Mouse (Mus musculus) ES-E14 (cell line): Measurements from ENCODE around the gene Tcstv3. TPM values are rescaled to one million over a fixed set of nuclear protein-coding genes. Genes with fewer than 3 reads are reported as not detected.
"Not testable (repeated sequence)": the region's sequence is repeated elsewhere in the genome, so short reads cannot be mapped to it uniquely, and the experiment has no call there.

ENCODE experiments used
- DNase-seq: peaks from one replicate; pipeline ENCODE4 v3.0.0-alpha.2; 2013; ENCODE audit warnings: low read depth, low spot score
- H3K27ac ChIP-seq: 2 replicates; pipeline ENCODE4 v1.5.1; 2012; ENCODE audit warnings: low read depth, mild to moderate bottlenecking, low read length, moderate library complexity, mixed read lengths; ENCODE audit not compliant: poor library complexity, insufficient read depth, severe bottlenecking
- H3K36me3 ChIP-seq: 2 replicates; pipeline ENCODE4 v1.6.1; 2012; ENCODE audit warnings: mild to moderate bottlenecking, low read length, moderate library complexity, mixed read lengths; ENCODE audit not compliant: control insufficient read depth, poor library complexity, insufficient read depth, severe bottlenecking
- H3K4me1 ChIP-seq, 2 experiments: fragments of 150-350 bp in 1 of 2; sonication (generic) in 1 of 2; 2 replicates each; pipeline ENCODE4 v1.6.1; 2012; ENCODE audit warnings: low read length in 2 of 2, mild to moderate bottlenecking in 1 of 2, mixed read lengths in 1 of 2; ENCODE audit not compliant: control insufficient read depth in 2 of 2, insufficient read depth in 2 of 2, poor library complexity in 1 of 2
- H3K4me3 ChIP-seq, 2 experiments: fragments of 150-350 bp in 1 of 2; sonication (generic) in 1 of 2; 2 replicates each; pipeline ENCODE4 v1.5.1; 2012; ENCODE audit warnings: low read length in 2 of 2, low read depth in 1 of 2, mild to moderate bottlenecking in 1 of 2, mixed read lengths in 1 of 2; ENCODE audit not compliant: insufficient read depth in 1 of 2, poor library complexity in 1 of 2, severe bottlenecking in 1 of 2
- H3K9ac ChIP-seq: 2 replicates; pipeline ENCODE4 v1.6.1; 2012; ENCODE audit warnings: low read depth, mild to moderate bottlenecking, low read length, mixed read lengths; ENCODE audit not compliant: poor library complexity, insufficient read depth, severe bottlenecking
- H3K9me3 ChIP-seq: fragments of 150-350 bp; sonication (generic); 2 replicates; pipeline ENCODE4 v1.6.1; 2012; ENCODE audit warnings: low read depth, mild to moderate bottlenecking, low read length; ENCODE audit not compliant: control insufficient read depth, insufficient read depth
- CHD2 ChIP-seq: IDR thresholded peaks from 2 replicates; pipeline ENCODE4 v1.6.1; 2014; ENCODE audit warnings: mild to moderate bottlenecking, low read depth, low read length, inconsistent platforms
- HCFC1 ChIP-seq: IDR thresholded peaks from 2 replicates; pipeline ENCODE4 v1.6.1; 2012; ENCODE audit warnings: low read length, inconsistent platforms, borderline replicate concordance; ENCODE audit not compliant: insufficient read depth
- MAFK ChIP-seq: IDR thresholded peaks from 2 replicates; pipeline ENCODE4 v1.6.1; 2014; ENCODE audit warnings: mild to moderate bottlenecking, low read depth, low read length, inconsistent platforms; ENCODE audit not compliant: insufficient read depth
- ZC3H11A ChIP-seq: IDR thresholded peaks from 2 replicates; pipeline ENCODE4 v1.6.1; 2012; ENCODE audit warnings: low read depth, mild to moderate bottlenecking, inconsistent platforms, low read length, borderline replicate concordance
- ZNF384 ChIP-seq: IDR thresholded peaks from 2 replicates; pipeline ENCODE4 v1.6.1; 2012; ENCODE audit warnings: low read depth, low read length, inconsistent platforms
- in situ Hi-C, 2 experiments: fragments of 600-800 bp; cut with MboI; formaldehyde crosslinking; loops; one replicate each; pipeline ENCODE4 v1.15.1; 2025; ENCODE audit warnings: low sequenced_read_pairs in 2 of 2, inconsistent platforms in 1 of 2; ENCODE audit not compliant: unreplicated experiment in 2 of 2
- total RNA-seq: library from RNA; depleted of rRNA; stranded (reverse); fragments of 300-350 nt; gene quantifications from 2 replicates; pipeline ENCODE4 v1.2.3, GENCODE M21; 2012; rRNA removed

Tcstv3 gene
- 8.7 and 15.2 TPM in 2 replicates for total RNA-seq

DNA sequence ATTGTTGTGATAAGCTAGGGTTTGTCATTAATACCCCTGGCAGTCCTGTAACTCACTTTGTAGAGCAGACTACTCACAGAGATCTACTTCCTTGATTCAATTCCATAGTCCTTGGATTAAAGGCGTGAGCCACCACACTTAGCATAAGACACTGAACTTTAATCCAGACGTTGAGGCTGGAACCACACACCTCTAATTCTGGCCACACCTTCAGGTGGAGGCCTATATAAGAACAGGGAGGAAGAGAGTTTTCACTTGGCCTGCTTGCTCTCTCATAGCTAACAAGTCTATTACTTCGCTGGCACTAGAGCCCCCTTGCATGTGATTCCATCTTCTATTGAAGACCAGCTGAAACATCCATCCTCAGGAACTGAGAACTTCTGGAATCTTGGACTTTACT is at the start of gene Tcstv3:
Gene Tcstv3 (plus strand): TSS at position 301 of the 400 bp plus-strand sequence.
- DNase-seq, H3K36me3 ChIP-seq, H3K9ac ChIP-seq, H3K4me3 ChIP-seq, H3K27ac ChIP-seq, in situ Hi-C loops, H3K4me1 ChIP-seq, H3K9me3 ChIP-seq: not testable (repeated sequence)

DNA sequence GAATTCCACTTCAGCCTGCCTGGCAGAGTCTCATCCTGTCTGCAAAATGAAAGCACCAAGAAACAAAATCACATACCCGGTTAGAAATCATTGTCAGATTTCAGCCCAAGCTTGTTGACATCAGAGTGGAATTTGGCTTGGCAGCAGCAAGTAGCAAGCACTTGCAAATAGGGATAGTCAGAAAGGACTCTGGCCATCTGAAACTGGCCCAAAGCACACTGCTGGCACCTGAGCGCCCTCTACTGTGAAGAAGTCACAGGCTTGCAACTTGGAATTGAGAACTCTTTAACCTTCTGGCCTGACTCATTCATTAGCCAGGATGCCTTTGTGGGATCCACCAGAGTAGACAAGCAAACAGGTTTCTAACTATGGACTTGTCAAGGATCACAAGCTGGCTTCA is 38.8 kb upstream of the Tcstv3 start:
- H3K4me1 ChIP-seq, H3K4me3 ChIP-seq, H3K27ac ChIP-seq, in situ Hi-C loops, H3K36me3 ChIP-seq, DNase-seq, H3K9ac ChIP-seq, H3K9me3 ChIP-seq: not testable (repeated sequence)

DNA sequence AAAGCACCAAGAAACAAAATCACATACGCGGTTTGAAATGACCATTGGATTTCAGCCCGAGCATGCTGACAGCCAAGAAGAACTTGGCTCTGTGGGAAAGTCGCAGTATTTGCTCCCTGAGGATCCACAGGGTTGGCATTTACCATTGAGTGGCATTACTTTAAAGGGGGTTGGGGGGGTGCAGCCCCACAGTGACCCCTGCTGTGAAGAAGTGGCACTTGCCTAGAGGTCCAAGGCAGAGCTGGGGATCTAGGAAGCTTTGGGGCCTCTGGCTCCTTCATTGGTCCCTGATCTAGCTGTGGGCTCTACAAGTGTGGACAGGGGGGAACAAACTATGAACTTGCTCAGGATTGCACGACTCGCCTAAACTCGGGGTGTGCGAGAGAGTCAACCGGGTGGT is 37.9 kb upstream of the Tcstv3 start:
- no peak overlapping the region for H3K4me3 ChIP-seq
- no peaks in the 10 kb centered on the region for H3K4me1 ChIP-seq
- H3K9me3 ChIP-seq = no peaks in the 10 kb centered on the region
- no peak overlapping the region for H3K9ac ChIP-seq
- H3K27ac ChIP-seq = no peak overlapping the region
- DNase-seq = no peak
- in situ Hi-C loops = no loop called here
- TF ChIP-seq MAFK (no peak), ZC3H11A (no peak), HCFC1 (no peak), ZNF384 (no peak)
- no peaks in the 10 kb centered on the region for H3K36me3 ChIP-seq

DNA sequence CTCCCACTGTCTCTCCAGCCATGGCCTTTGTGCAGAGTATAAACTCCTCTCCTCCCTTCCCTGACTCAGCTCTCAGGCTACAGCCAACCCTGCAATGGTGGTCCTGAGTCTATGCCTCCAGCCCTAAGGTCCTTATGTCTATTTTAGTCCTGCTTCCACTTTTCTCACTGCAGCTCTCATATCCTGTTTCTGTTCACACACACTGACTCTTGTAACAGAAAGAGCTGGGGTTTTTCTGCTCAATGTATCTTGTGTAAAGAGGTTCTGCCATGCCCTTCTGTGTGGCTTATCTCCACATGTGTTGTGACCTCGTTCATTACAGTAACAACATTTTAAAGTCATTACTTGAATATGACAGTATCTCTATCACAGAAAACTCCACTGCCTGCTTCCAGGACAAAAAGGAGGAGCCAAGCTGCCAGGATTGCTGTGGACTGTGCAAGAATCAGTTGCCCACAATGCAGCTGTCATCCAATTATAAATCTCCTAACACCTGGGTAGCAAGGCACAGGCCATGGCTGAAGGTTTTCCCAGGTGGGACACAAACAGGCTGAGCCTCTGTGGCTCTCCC is 17.3 kb upstream of the Tcstv3 start:
- in situ Hi-C loops = no loop called here

DNA sequence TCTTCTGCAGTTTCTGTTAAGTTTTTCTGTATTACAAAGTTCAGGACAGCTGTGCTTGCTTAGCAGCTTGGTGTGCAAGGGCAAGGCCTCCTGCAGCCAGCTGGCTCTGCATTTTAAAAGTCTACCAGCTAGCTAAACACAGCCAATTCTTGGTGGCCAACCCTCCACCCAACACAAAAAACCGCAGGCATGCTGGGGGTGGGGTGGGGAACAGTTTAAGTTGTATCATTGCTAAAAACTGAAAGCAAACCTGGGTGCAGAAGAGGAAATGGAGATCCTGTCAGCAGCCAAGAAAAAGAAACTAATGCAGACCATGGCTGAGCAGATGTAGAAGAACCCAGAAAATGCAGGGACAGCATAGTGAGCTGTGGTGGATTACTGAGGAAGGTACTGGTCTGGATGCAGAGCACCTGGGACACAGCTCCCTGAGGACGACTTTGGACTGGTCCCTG is 16.7 kb upstream of the Tcstv3 start, which contains the start of gene BC147527:
Gene BC147527 (plus strand): TSS at position 402 of the 452 bp plus-strand sequence.
- Histone ChIP-seq H3K4me1 (no peaks in the 10 kb centered on the region), H3K9ac (no peak within 1 kb of the TSS), H3K36me3 (no peaks in the 10 kb centered on the region), H3K27ac (no peak within 1 kb of the TSS), H3K9me3 (no peaks in the 10 kb centered on the region), H3K4me3 (no peak within 1 kb of the TSS)
- no peak for TF ChIP-seq MAFK
- no peak for DNase-seq
- in situ Hi-C loops = no loop called here

More for the DNA sequence above, 17.3 kb upstream of the Tcstv3 start:
- H3K4me3 ChIP-seq = no peak overlapping the region
- H3K36me3 ChIP-seq = no peaks in the 10 kb centered on the region
- no peak overlapping the region for H3K9ac ChIP-seq
- TF ChIP-seq MAFK (no peak), ZC3H11A (no peak), ZNF384 (no peak), CHD2 (no peak), HCFC1 (no peak)
- no peak for DNase-seq
- H3K27ac ChIP-seq = no peak overlapping the region
- no peaks in the 10 kb centered on the region for H3K9me3 ChIP-seq
- no peaks in the 10 kb centered on the region for H3K4me1 ChIP-seq
